Mouse (Mus musculus): ENCODE measurements at regions not wholly inside any gene's neighbourhood (a gene's known extent, or its start where the extent isn't known, plus 50 kb on each side); places are given as distances from the start of the nearest gene placed in this dataset.

DNA sequence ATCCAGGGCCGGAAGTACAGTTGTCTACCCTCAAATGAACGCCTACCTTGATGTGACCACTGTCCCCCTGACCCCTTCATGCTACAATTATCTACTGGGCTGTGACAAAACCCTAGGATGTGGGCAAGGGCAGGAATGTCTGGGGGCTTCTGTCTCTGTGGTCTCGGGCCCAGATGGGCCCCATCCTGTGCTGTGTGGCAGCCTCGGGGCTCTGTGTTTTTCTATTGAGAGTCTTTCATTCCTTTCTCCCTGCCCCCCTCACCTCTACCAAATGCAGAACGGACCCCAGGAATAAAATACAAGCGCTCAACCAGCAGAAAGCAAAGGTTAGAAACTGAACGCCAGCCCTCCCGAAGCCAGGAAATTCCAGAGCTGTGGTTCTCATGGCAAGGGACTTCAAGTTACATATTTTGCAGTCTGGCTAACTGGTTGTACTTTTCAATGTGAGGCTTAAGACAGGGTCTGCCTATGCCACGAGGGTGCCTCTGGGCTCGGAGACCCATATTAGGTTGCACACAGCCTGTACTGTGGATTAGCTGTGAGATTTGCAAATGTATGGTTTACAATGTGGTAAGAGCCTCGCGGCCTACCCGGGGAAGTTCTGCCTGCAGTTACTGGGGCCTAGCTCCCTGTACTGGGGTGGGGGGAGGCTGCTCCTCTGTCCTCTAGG is 97.7 kb upstream of the Six2 start:
- TF ChIP-seq CTCF (IDR thresholded peaks at IDR 0.05; ENCODE audit: low read depth) (no peak), EP300 (IDR thresholded peaks at IDR 0.05; ENCODE audit: low read depth) (no peak)
